Mouse (Mus musculus) adrenal gland, postnatal 36 days (tissue): Measurements from ENCODE around the gene Cox15. TPM values are rescaled to one million over a fixed set of nuclear protein-coding genes. Genes with fewer than 3 reads are reported as not detected.

Source experiments
- DNase-seq, 2 experiments: peaks; one replicate each; pipeline ENCODE4 v3.0.0; 2021; ENCODE audit warnings: mixed read lengths in 1 of 2
- long read RNA-seq, 2 experiments: library from polyadenylated mRNA; stranded (forward); transcript quantifications; one replicate each; pipeline ENCODE4 v2.0.0; 2021; ENCODE audit warnings: borderline sequencing depth in 2 of 2
- total RNA-seq, 2 experiments: library from RNA; stranded (reverse); gene quantifications; 2 replicates each; pipeline ENCODE4 v1.2.3; 2021

Gene Cox15
- 10 to 100 TPM; 35.3 to 43.6 TPM for total RNA-seq
- long read RNA-seq, experiment 1, full-length matches to known transcripts, result 74 of 91 reads
- long read RNA-seq, experiment 1, partial matches to known transcripts, result 7 of 91 reads
- long read RNA-seq, experiment 1, other reads (novel, unspliced or antisense), result 10 of 91 reads
- long read RNA-seq, experiment 2, full-length matches to known transcripts, result 34 of 39 reads
- long read RNA-seq, experiment 2, partial matches to known transcripts, result 1 of 39 reads
- long read RNA-seq, experiment 2, other reads (novel, unspliced or antisense), result 4 of 39 reads

GRCm38 (mm10) chr19:43752489-43753225 lies at the start of gene Cox15, which contains the start of gene Cutc:
Cox15 (minus strand) TSS chr19:43753000.
Cutc (plus strand) TSS chr19:43752996.
- peak; percentile 99 for DNase-seq

- DNase-seq, result no peak
These were observed 48.7 kb upstream of the Cox15 start for GRCm38 (mm10) chr19:43801427-43802051.

DNA sequence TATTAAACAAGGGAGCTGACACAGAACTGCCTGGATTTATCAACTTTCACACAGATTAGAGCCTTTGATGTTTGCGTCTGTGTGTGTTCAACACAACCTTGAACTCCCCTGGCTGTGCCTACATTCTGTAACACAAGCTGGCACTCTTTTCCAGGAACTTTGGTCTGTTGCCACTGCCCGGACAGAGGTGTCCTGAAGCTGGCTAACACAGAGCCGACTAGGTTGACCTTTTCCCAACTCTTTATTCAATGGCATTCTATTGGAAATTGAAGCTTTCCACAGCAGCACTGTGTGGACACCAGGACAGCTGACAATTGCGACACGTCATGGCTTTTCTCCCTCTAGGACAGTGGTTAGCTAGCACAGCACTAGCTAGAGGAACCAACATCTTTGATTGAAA lies 44.4 kb upstream of the Cox15 start:
- DNase-seq, result peak; percentile 68 to 69

DNA sequence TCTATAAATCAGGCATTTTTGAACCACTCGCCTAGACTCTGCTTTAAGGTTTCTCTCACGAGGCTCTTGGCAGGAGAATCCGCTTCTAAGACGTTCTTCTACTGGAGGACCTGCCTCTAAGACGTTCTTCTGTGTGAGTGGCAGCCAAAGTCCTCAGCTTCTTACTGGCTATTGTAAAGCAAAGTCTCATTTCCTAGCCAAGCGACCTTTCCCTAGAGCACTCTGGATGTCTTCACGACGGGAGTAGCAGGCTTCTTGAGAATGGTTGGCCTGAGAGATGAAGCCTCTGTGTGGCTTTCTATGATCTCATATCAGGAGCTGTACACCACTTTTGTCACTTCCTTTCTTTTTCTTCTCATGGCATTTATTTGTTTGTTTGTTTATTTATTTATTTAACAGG lies 42.7 kb upstream of the Cox15 start:
- no peak for DNase-seq

DNA sequence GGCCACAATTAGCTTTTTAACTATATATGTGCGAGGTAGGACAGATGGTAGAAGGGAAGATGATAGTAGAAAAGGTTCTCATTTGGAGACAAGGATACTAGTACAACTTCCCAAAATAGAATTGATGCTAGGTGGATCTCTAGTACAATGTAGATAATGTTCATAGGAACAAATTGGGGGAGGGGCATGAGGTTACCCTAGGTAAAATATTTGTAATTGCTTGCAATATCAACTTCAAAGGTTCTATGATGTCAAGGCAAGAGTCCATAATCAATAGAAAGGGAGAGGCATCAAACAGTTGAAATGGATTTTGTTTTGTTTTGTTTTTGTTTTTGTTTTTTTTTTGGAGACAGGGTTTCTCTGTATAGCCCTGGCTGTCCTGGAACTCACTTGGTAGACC lies 41.2 kb upstream of the Cox15 start:
- no peak for DNase-seq

- no peak for DNase-seq
These were observed 39.7 kb upstream of the Cox15 start for GRCm38 (mm10) chr19:43792537-43792936.

DNA sequence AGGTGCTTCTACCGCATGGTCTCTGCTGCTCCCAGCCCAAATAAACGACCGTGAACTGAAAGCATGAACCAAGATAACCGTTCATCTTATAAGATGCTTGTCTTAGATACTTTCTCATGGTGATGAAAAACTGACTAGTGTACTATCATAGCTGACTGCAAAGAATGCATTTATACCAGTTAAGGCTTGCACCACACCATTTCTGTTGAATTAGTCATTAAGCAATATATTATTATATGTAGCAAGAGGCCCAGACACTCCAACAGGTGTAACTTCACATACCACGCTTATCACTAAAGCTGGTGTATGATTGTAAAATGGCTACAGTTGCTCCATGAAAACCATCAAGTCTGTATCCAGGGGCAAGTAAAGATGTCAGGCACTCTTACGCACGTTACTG lies 37.0 kb upstream of the Cox15 start:
- no peak for DNase-seq

GRCm38 (mm10) chr19:43786249-43787026 lies 33.6 kb upstream of the Cox15 start:
- DNase-seq, result no peak

DNA sequence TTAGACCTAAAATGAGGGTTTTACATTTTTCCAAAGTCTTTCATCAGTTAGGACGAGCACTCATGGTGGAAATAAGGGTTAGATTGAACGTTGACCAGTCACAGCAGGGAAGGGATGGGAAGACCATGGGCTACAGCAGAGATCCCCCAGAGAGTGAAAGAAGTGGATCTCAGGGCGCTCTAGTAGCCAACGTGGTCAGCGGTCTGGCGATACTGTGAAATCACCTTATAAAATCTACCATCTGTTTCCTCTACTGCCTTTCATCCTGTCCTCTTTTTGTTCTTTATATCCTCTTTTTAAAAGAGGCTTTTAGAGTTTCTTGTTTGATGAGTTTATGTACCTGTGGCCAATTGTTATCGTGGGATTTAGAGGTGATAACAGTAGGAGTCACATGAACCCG lies 32.0 kb upstream of the Cox15 start:
- no peak for DNase-seq

DNA sequence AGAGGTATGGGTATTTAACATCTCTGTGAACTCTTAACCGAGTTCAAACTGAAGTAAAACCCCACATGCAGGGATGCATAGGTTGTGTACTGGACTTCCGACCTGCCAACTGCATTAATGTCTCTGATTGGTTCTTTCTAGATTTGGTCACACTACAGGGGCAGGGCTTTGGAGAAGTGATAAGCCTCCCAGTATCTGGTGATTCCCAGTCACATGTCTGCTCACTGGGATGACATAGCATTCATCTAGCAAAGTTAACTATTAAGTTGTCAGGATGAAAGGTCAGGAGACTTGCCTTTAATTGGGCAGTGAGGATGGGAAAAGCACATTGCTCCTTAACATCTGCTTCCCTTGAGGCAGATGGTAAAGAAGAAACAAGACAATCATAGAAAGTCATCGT lies 29.2 kb upstream of the Cox15 start, which contains the start of gene Abcc2:
Gene Abcc2, plus strand, starts transcription at position 213 of the 400 bp plus-strand sequence.
- DNase-seq, result no peak

GRCm38 (mm10) chr19:43780391-43780790 lies 27.6 kb upstream of the Cox15 start:
- DNase-seq, result no peak

- DNase-seq, result no peak
These were observed 24.5 kb upstream of the Cox15 start for GRCm38 (mm10) chr19:43777308-43777707.

DNA sequence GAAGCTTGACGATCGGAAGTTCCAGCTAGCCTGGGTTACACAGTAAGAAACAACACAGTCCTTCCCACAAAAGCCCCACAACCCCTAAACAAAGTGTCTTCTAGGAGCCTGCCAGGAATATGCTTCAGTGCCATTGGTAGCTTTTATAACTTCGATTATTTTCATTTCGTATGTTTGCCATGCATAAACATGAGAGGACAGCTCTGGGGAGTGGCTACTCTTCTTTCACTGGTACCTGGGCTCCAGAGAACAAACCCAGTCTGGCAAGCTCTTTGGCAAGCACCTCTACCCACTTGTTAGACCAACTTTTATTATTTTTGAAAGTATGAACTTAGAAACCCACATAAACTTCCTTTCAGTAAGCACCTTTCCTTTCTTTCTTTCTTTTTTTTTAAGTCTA lies 23.8 kb upstream of the Cox15 start:
- no peak for DNase-seq

DNA sequence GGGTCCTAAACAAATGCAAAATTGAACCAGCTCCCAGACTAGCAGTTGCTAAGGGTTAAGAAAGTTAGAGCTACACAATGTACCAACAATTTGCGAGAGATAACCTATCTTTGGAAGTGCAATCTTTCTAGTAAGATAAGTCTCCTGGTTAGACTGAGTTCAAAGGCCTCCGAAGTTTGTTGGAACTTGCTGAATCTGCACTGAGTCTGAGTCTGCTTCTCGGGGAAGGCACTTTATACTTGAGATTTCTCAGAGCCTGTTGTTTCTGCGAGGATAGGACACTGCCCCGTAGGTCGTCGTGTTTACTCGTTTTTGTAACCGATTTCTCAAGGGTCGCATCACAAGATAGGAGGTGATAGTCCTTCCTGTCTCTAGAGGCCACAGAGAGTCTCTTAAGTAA lies 22.6 kb upstream of the Cox15 start:
- DNase-seq, result no peak

DNA sequence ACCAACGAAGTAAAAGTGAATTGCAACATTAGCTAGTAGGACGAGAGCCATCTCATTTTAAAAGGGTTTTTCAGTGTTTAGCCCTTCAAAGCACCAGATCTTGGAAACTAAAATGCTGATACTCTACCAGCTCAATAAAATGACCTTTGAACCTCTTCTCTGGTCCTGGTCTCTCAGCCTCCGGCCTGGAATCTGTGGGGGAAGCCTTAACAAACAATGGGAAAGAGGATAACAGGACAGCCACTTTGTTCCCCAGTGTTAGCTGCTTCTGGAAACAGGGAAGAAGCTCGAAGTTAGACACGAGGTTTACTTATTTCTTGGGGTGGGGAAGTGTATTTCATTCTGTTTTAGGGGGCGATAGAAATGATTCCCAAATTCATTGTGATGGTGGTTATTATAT lies 19.5 kb upstream of the Cox15 start:
- no peak for DNase-seq

- no peak for DNase-seq
These were observed 18.7 kb upstream of the Cox15 start for GRCm38 (mm10) chr19:43771499-43771969.

DNA sequence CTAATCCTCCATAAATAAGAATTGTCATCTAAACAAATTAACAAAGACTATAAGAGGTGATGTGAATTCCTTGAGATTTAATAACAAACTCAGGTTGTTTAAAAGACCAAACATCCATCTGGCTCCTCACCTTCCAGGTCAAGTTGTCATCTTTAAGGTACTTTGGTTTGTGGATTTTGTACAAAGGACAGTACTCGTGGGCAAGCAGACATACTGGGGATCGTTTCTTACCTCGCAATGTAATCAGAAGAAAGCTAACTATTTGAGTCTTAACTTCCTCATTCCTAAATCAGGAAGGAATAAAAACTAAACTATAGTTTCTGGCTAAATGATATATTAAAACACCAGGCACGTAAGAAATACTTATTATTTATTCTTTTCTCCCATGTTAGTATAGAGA lies 17.8 kb upstream of the Cox15 start:
- DNase-seq, result no peak

GRCm38 (mm10) chr19:43769366-43769960 lies 16.7 kb upstream of the Cox15 start:
- peak; percentile 37 to 51 for DNase-seq

DNA sequence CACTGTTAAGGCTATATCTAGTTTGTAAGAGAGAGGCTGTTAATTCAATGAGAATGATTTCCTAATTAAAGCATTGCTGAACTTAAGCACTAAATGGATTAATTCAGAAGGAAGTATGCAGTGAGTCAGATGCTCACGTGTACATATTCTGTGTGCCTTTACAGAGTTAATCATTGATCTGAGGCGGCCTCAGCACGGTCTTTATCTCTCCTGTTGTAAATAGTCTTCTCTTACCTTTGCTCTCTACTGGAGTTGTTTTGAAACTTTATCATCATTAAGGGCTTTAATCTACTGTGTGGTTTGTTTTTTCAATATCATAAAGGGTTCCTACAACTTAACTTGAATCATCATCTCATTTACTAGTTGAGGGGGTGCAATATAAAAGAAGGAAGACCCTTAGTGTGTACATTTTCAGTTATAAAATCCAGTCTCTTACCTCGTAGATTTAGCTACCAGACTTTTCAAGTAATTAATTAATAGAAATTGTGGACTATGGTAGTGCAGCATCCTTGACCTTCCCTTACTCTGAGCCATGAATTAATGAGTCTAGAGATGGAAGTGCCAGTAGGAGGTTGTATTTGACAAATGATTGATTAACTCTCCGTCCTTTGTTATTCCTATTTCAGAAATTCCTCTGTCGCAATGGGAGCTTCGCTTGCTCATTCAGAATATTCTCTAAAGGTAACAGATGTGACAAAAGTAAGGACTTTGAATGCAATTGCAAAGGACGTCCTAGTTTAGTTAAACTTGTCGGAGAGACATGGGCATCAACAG lies 14.9 kb upstream of the Cox15 start:
- no peak for DNase-seq

- no peak for DNase-seq
These were observed 13.7 kb upstream of the Cox15 start for GRCm38 (mm10) chr19:43766451-43766850.

DNA sequence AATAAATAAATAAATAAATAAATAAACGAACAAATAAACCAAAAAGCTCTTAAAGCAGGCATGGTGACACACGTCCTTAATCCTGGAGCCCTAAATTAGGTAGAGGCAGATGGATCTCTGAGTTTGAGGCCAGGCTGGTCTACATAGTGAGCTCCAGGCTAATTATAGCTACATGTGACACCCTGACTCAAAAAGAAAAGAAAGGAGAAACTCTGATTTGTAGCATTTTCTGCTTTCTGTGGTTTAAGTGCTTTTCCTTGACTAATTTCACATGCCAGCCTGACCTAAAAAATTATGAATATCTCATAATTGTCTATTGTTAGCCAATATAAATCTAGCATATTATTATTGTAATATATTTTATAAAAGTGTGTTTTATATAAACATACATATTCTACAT lies 9.6 kb upstream of the Cox15 start:
- DNase-seq, result no peak
